ENCODE assay signal across 24 mouse cellular contexts in the genomic region with DNA sequence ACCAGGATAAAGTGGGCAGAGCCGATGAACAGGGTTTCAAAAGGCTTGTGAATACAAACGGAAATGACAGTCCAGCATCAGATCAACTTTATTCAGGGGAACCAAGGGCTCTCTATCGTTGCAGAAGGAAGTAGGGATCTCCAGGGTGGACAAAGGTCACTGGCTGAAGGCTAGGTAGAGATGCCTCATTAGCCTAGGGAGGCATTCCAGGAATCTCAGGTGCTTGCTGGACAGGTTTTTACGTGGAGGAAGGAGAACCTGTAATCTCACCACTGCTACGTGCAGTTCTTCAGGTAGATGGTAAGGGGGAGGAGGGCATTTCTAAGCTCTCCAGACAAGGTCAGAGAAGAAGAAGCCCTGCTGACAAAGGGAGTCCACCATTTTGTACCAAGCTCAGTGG. TPM values are rescaled to one million over a fixed set of nuclear protein-coding genes. Genes with fewer than 3 reads are reported as not detected.
DNase-seq lines count a peak whose midpoint lies in the region; ATAC-seq lines count a peak whose summit lies in the region.
"Had no signal": no experiment of that assay in that cellular context is flagged by ENCODE, and none has a peak within 500 bp of the region (broad histone marks: within the 10 kb centered on the region; RNA-seq: fewer than 3 reads in every experiment).

No protein-coding gene starts in this region.

- no peak overlapping the region for H3K9ac ChIP-seq in midbrain, embryonic 11.5 days (ENCODE audit: low read length)
- H3K9ac ChIP-seq in intestine, embryonic 16.5 days (ENCODE audit: low read depth, low read length): no peak overlapping the region
- H3K9ac ChIP-seq: embryonic facial prominence, embryonic 12.5 days; liver, embryonic 14.5 days; midbrain, embryonic 13.5 days had no signal

- no peaks in the 10 kb centered on the region; the same call in 1 of the 2 replicates for H3K36me3 ChIP-seq in midbrain, embryonic 11.5 days (ENCODE audit: control insufficient read depth, insufficient read depth, low read length)
- H3K36me3 ChIP-seq in midbrain, embryonic 10.5 days: peaks cover 11% of the 10 kb centered on the region
- no peaks in the 10 kb centered on the region for H3K36me3 ChIP-seq in intestine, embryonic 16.5 days (ENCODE audit: control insufficient read depth, insufficient read depth, low read length)

- H3K9me3 ChIP-seq in midbrain, embryonic 11.5 days (ENCODE audit: control insufficient read depth, low read length): no peaks in the 10 kb centered on the region
- H3K9me3 ChIP-seq in midbrain, embryonic 10.5 days (replicated peaks): no peaks in the 10 kb centered on the region
- H3K9me3 ChIP-seq in intestine, embryonic 16.5 days (ENCODE audit: control insufficient read depth, low read length): no peaks in the 10 kb centered on the region
- H3K9me3 ChIP-seq: embryonic facial prominence, embryonic 12.5 days; limb, embryonic 13.5 days; midbrain, embryonic 13.5 days had no signal

- 67% methylated on average over 5 of the region's 5 CpGs for WGBS in midbrain, embryonic 11.5 days
- WGBS in midbrain, embryonic 10.5 days: 71% methylated on average over 5 of the region's 5 CpGs
- 48% methylated on average over 5 of the region's 5 CpGs for WGBS in intestine, embryonic 16.5 days

- no peak overlapping the region for H3K27ac ChIP-seq in midbrain, embryonic 11.5 days (ENCODE audit: low read depth, low read length)
- H3K27ac ChIP-seq in midbrain, embryonic 10.5 days (replicated peaks): no peak overlapping the region
- H3K27ac ChIP-seq in intestine, embryonic 16.5 days (ENCODE audit: low read length): peak overlapping the region; percentile 98
- H3K27ac ChIP-seq: embryonic facial prominence, embryonic 12.5 days; gastrocnemius, adult 2 months; limb, embryonic 13.5 days; liver, embryonic 14.5 days; midbrain, embryonic 13.5 days had no signal

- DNase-seq in heart, adult 11 months: peak; percentile 76
- no peak for DNase-seq in heart, postnatal 36 days
- peak; percentile 75 for DNase-seq in midbrain, embryonic 11.5 days (ENCODE audit: low spot score, missing footprints)
- DNase-seq in midbrain, embryonic 10.5 days (ENCODE audit: low spot score): no peak
- no peak for DNase-seq in right cerebral cortex, adult 2 months (ENCODE audit: low spot score in 2 of 2)
- DNase-seq: adrenal gland, postnatal 36 days; cerebellum, adult 8-10 months; gastrocnemius, adult 2 months; heart, adult 18-20 months; kidney, postnatal 25 days; lung, postnatal 4 days had no signal

- intact Hi-C loops in heart, postnatal 36 days (cut with DNase I): no loop called here

- no peak overlapping the region for H3K4me2 ChIP-seq in midbrain, embryonic 11.5 days
- H3K4me2 ChIP-seq in intestine, embryonic 16.5 days (ENCODE audit: low read depth, low read length): no peak overlapping the region
- H3K4me2 ChIP-seq: embryonic facial prominence, embryonic 12.5 days; limb, embryonic 13.5 days; midbrain, embryonic 13.5 days had no signal

- H3K4me1 ChIP-seq in midbrain, embryonic 11.5 days (ENCODE audit: control insufficient read depth, insufficient read depth, low read length): peaks cover 17% of the 10 kb centered on the region
- H3K4me1 ChIP-seq in midbrain, embryonic 10.5 days: peaks cover 36% of the 10 kb centered on the region
- H3K4me1 ChIP-seq in intestine, embryonic 16.5 days (ENCODE audit: control insufficient read depth, insufficient read depth, low read length): peaks cover 26% of the 10 kb centered on the region

- H3K4me3 ChIP-seq in midbrain, embryonic 11.5 days (ENCODE audit: low read depth, low read length): no peak overlapping the region
- H3K4me3 ChIP-seq in midbrain, embryonic 10.5 days: no peak overlapping the region
- H3K4me3 ChIP-seq in intestine, embryonic 16.5 days (ENCODE audit: low read length): no peak overlapping the region
- H3K4me3 ChIP-seq: embryonic facial prominence, embryonic 12.5 days; gastrocnemius, adult 2 months; limb, embryonic 13.5 days had no signal

- ATAC-seq in midbrain, embryonic 11.5 days (ENCODE audit: low FRiP score): no peak
- ATAC-seq in intestine, embryonic 16.5 days: peak; percentile 51
- ATAC-seq in megakaryocyte progenitor cell, adult 5-6 weeks (replicated peaks; ENCODE audit: poor library complexity): no peak
- ATAC-seq: midbrain, embryonic 13.5 days had no signal

- H3K27me3 ChIP-seq in midbrain, embryonic 11.5 days (ENCODE audit: control insufficient read depth, insufficient read depth, low read length): no peaks in the 10 kb centered on the region
- H3K27me3 ChIP-seq in midbrain, embryonic 10.5 days (ENCODE audit: low read depth, poor library complexity, severe bottlenecking): no peaks in the 10 kb centered on the region
- no peaks in the 10 kb centered on the region for H3K27me3 ChIP-seq in intestine, embryonic 16.5 days (replicated peaks; ENCODE audit: control insufficient read depth, insufficient read depth, low read length)
- H3K27me3 ChIP-seq: embryonic facial prominence, embryonic 12.5 days; limb, embryonic 13.5 days had no signal

RNA-seq across cellular contexts. Expression of a gene that starts 1.6 kb away (rescaled TPM):
- 10 to 100 TPM; 19.7 to 20.0 TPM for total RNA-seq in heart, postnatal 36 days (2021)
- polyA plus RNA-seq in midbrain, embryonic 11.5 days (2014; fragmentation: Nextera tagmentation; extraction: Ambion mirVana): 136 and 138 TPM in 2 replicates
- polyA plus RNA-seq in midbrain, embryonic 10.5 days (2016; fragmentation: Nextera tagmentation; extraction: Ambion mirVana): 146 and 162 TPM in 2 replicates
- polyA plus RNA-seq in intestine, embryonic 16.5 days (2015; fragmentation: Nextera tagmentation; extraction: Ambion mirVana): 119 and 122 TPM in 2 replicates
- 108 and 116 TPM in 2 replicates for total RNA-seq in megakaryocyte progenitor cell, adult 5-6 weeks (2015)
- total RNA-seq in megakaryocyte progenitor cell, adult 5-6 weeks (2017): 170 and 177 TPM in 2 replicates

RNA-seq across cellular contexts. Expression of a gene that starts 32.0 kb away (rescaled TPM):
- total RNA-seq in heart, postnatal 36 days (2021): not detected
- not detected in 2 replicates for polyA plus RNA-seq in midbrain, embryonic 11.5 days (2014; fragmentation: Nextera tagmentation; extraction: Ambion mirVana)
- polyA plus RNA-seq in midbrain, embryonic 10.5 days (2016; fragmentation: Nextera tagmentation; extraction: Ambion mirVana): not detected in 2 replicates
- polyA plus RNA-seq in intestine, embryonic 16.5 days (2015; fragmentation: Nextera tagmentation; extraction: Ambion mirVana): not detected in 2 replicates
- not detected in 2 replicates for total RNA-seq in megakaryocyte progenitor cell, adult 5-6 weeks (2015)
- not detected in 2 replicates for total RNA-seq in megakaryocyte progenitor cell, adult 5-6 weeks (2017)
- total RNA-seq: adrenal gland, postnatal 36 days; CH12.LX; gastrocnemius, adult 2 months; heart, adult 18-20 months; hematopoietic stem cell, adult 5-6 weeks; layer of hippocampus, postnatal 10 days; left cerebral cortex, postnatal 10 days had no signal
- polyA plus RNA-seq: embryonic facial prominence, embryonic 12.5 days; heart, embryonic 14.5 days; limb, embryonic 13.5 days; liver, embryonic 14.5 days; midbrain, embryonic 13.5 days; neural tube, embryonic 14.5 days; thymus, postnatal 0 days had no signal

RNA-seq across cellular contexts. Expression of a gene that starts 48.2 kb away (rescaled TPM):
- not detected for total RNA-seq in heart, postnatal 36 days (2021)
- polyA plus RNA-seq in midbrain, embryonic 11.5 days (2014; fragmentation: Nextera tagmentation; extraction: Ambion mirVana): not detected in 2 replicates
- polyA plus RNA-seq in midbrain, embryonic 10.5 days (2016; fragmentation: Nextera tagmentation; extraction: Ambion mirVana): not detected in 2 replicates
- polyA plus RNA-seq in intestine, embryonic 16.5 days (2015; fragmentation: Nextera tagmentation; extraction: Ambion mirVana): not detected in 2 replicates
- total RNA-seq in megakaryocyte progenitor cell, adult 5-6 weeks (2015): not detected in 2 replicates
- not detected in 2 replicates for total RNA-seq in megakaryocyte progenitor cell, adult 5-6 weeks (2017)
- total RNA-seq: adrenal gland, postnatal 36 days; CH12.LX; gastrocnemius, adult 2 months; heart, adult 18-20 months; hematopoietic stem cell, adult 5-6 weeks; layer of hippocampus, postnatal 10 days; left cerebral cortex, postnatal 10 days had no signal
- polyA plus RNA-seq: embryonic facial prominence, embryonic 12.5 days; heart, embryonic 14.5 days; limb, embryonic 13.5 days; liver, embryonic 14.5 days; midbrain, embryonic 13.5 days; neural tube, embryonic 14.5 days; thymus, postnatal 0 days had no signal

Comparison
In these comparisons a context has a peak if more than half of its experiments do, and no peak if none do; other contexts are left out.
1. DNase-seq: peak in heart, adult 11 months (single experiment) and midbrain, embryonic 11.5 days (single experiment); none in heart, postnatal 36 days (0 of 2), midbrain, embryonic 10.5 days (single experiment) and right cerebral cortex, adult 2 months (0 of 2).